Mouse (Mus musculus) embryo, embryonic 9.5 days (tissue): ENCODE measurements around the gene Unc50.

Experiments
- DNase-seq: peaks from one replicate; pipeline ENCODE4 v3.0.0-alpha.2; 2017; ENCODE audit errors: extremely low spot score

Unc50 gene

GRCm38 (mm10) chr1:37448361-37449095 is 18.6 kb downstream of the Unc50 start:
- peak; percentile 14 for DNase-seq

GRCm38 (mm10) chr1:37451270-37451669 is 21.3 kb downstream of the Unc50 start:
- DNase-seq = no peak

GRCm38 (mm10) chr1:37457546-37457945 is 27.6 kb downstream of the Unc50 start:
- no peak for DNase-seq

GRCm38 (mm10) chr1:37464878-37465452 is 35.0 kb downstream of the Unc50 start:
- no peak for DNase-seq

GRCm38 (mm10) chr1:37466322-37466995 is 36.5 kb downstream of the Unc50 start:
- DNase-seq = no peak

GRCm38 (mm10) chr1:37467806-37468205 is 37.9 kb downstream of the Unc50 start:
- no peak for DNase-seq

GRCm38 (mm10) chr1:37469007-37469406 is 39.1 kb downstream of the Unc50 start:
- no peak for DNase-seq

- no peak for DNase-seq
Observed at GRCm38 (mm10) chr1:37471179-37472148, 41.5 kb downstream of the Unc50 start.

- DNase-seq = no peak
Observed at GRCm38 (mm10) chr1:37473251-37473650, 43.3 kb downstream of the Unc50 start.

- no peak for DNase-seq
Observed at GRCm38 (mm10) chr1:37474046-37474445, 44.1 kb downstream of the Unc50 start.

GRCm38 (mm10) chr1:37474634-37475190 is 44.8 kb downstream of the Unc50 start:
- DNase-seq = no peak

- DNase-seq = no peak
Observed at GRCm38 (mm10) chr1:37475312-37475711, 45.4 kb downstream of the Unc50 start.

- DNase-seq = no peak
Observed at GRCm38 (mm10) chr1:37477250-37477649, 47.3 kb downstream of the Unc50 start.

GRCm38 (mm10) chr1:37477928-37478327 is 48.0 kb downstream of the Unc50 start:
- no peak for DNase-seq

- DNase-seq = no peak
Observed at GRCm38 (mm10) chr1:37478416-37478815, 48.5 kb downstream of the Unc50 start.

- no peak for DNase-seq
Observed at GRCm38 (mm10) chr1:37479074-37479473, 49.1 kb downstream of the Unc50 start.

- no peak for DNase-seq
Observed at GRCm38 (mm10) chr1:37479759-37480158, 49.8 kb downstream of the Unc50 start.

GRCm38 (mm10) chr1:37480731-37481130 is 50.8 kb downstream of the Unc50 start:
- DNase-seq = no peak

- DNase-seq = no peak
Observed at GRCm38 (mm10) chr1:37481331-37481730, 51.4 kb downstream of the Unc50 start.

GRCm38 (mm10) chr1:37484612-37485011 is 54.7 kb downstream of the Unc50 start:
- DNase-seq = no peak

- no peak for DNase-seq
Observed at GRCm38 (mm10) chr1:37486439-37486838, 56.5 kb downstream of the Unc50 start.
